22 mouse cellular contexts compared by ENCODE assay signal in the genomic region with DNA sequence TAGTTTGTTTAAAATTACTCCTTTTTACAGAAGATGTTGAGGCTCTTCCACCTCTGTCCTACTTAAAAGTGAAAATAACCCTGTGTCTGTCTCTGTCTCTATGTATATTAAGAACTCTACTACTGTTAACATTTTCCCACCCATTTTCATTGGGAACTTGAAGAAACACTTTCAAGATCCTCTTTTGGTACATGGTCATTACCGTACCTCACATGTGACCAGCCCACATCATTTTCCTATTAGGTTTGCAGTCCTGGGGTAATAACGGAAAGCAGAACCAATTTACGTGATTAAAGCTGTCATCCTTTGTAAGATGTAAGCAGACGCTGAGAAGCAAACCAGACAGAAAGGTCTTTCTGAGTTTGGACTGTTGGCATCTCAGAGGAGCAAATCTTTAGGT. TPM values are rescaled to one million over a fixed set of nuclear protein-coding genes. Genes with fewer than 3 reads are reported as not detected.
DNase-seq lines count a peak whose midpoint lies in the region; ATAC-seq and TF ChIP-seq lines count a peak whose summit lies in the region.
"Had no signal": no experiment of that assay in that cellular context is flagged by ENCODE, and none has a peak within 500 bp of the region (broad histone marks: within the 10 kb centered on the region; RNA-seq: fewer than 3 reads in every experiment).

Gm6377 (plus strand) TSS at position 289 of the 400 bp plus-strand sequence.

- no peak within 1 kb of the TSS for H3K4me2 ChIP-seq in liver, embryonic 11.5 days
- H3K4me2 ChIP-seq in CH12.LX (ENCODE audit: insufficient read depth, low read depth, poor library complexity, severe bottlenecking), result no peak within 1 kb of the TSS; the same call in 1 of the 2 replicates
- H3K4me2 ChIP-seq: forebrain, embryonic 12.5 days; hindbrain, embryonic 12.5 days; kidney, embryonic 15.5 days; limb, embryonic 12.5 days; lung, embryonic 15.5 days; neural tube, embryonic 13.5 days had no signal

- no peaks in the 10 kb centered on the region for H3K27me3 ChIP-seq in liver, adult 2 months (ENCODE audit: control insufficient read depth, insufficient read depth, low read length)
- no peaks in the 10 kb centered on the region for H3K27me3 ChIP-seq in liver, embryonic 11.5 days (replicated peaks; ENCODE audit: control insufficient read depth, insufficient read depth, low read length)
- no peaks in the 10 kb centered on the region for H3K27me3 ChIP-seq in CH12.LX (replicated peaks)
- H3K27me3 ChIP-seq: forebrain, embryonic 12.5 days; hindbrain, embryonic 12.5 days; kidney, embryonic 15.5 days; limb, embryonic 12.5 days; lung, embryonic 15.5 days; neural tube, embryonic 13.5 days had no signal

- peak; percentile 29 for DNase-seq in liver, adult 2 months (ENCODE audit: extremely low read depth, low read depth, low spot score)
- no peak for DNase-seq in liver, embryonic 11.5 days (ENCODE audit: low spot score)
- peak; percentile 64 for DNase-seq in CH12.LX (ENCODE audit: extremely low read depth)
- DNase-seq in naive thymus-derived CD4-positive, alpha-beta T cell, adult 2 months (ENCODE audit: low read depth), result peak; percentile 2
- DNase-seq in thymus, postnatal 4 days, result no peak
- no peak for DNase-seq in adrenal gland, postnatal 10 days
- DNase-seq: adrenal gland, postnatal 36 days; cerebellum, adult 2 months; cerebellum, postnatal 36 days; gastrocnemius, postnatal 14 days; thymus, postnatal 25 days had no signal

- no peaks in the 10 kb centered on the region for H3K9me3 ChIP-seq in liver, embryonic 11.5 days (ENCODE audit: control insufficient read depth, low read length)
- no peaks in the 10 kb centered on the region for H3K9me3 ChIP-seq in CH12.LX (replicated peaks; ENCODE audit: low read length)
- H3K9me3 ChIP-seq: forebrain, embryonic 12.5 days; hindbrain, embryonic 12.5 days; kidney, embryonic 15.5 days; limb, embryonic 12.5 days; lung, embryonic 15.5 days; midbrain, embryonic 10.5 days; neural tube, embryonic 13.5 days had no signal

- no peaks in the 10 kb centered on the region for H3K36me3 ChIP-seq in liver, adult 2 months (ENCODE audit: control insufficient read depth, insufficient read depth, low read length)
- H3K36me3 ChIP-seq in liver, embryonic 11.5 days (ENCODE audit: control insufficient read depth, insufficient read depth, low read length), result no peaks in the 10 kb centered on the region
- H3K36me3 ChIP-seq in CH12.LX (replicated peaks in 1 of 2; ENCODE audit: control insufficient read depth in 1 of 2, insufficient read depth in 1 of 2, low read length in 1 of 2), result no peaks in the 10 kb centered on the region
- H3K36me3 ChIP-seq: forebrain, embryonic 12.5 days; hindbrain, embryonic 12.5 days; kidney, embryonic 15.5 days; limb, embryonic 12.5 days; lung, embryonic 15.5 days; midbrain, embryonic 10.5 days; neural tube, embryonic 13.5 days had no signal

- H3K9ac ChIP-seq in liver, adult 2 months (ENCODE audit: low read depth, low read length), result no peak within 1 kb of the TSS
- no peak within 1 kb of the TSS for H3K9ac ChIP-seq in liver, embryonic 11.5 days (ENCODE audit: low read depth, low read length)
- no peak within 1 kb of the TSS; the same call in 1 of the 2 replicates for H3K9ac ChIP-seq in CH12.LX (ENCODE audit: insufficient read depth, low read depth)
- H3K9ac ChIP-seq: forebrain, embryonic 12.5 days; hindbrain, embryonic 12.5 days; kidney, embryonic 15.5 days; limb, embryonic 12.5 days; liver, embryonic 14.5 days; lung, embryonic 15.5 days; neural tube, embryonic 13.5 days had no signal

- TF ChIP-seq RAD21 in CH12.LX (IDR thresholded peaks at IDR 0.05; ENCODE audit: low read depth, low read length), result no peak

- peak; percentile 61; the same call in 1 of the 2 replicates for TF ChIP-seq EP300 in CH12.LX (IDR thresholded peaks at IDR 0.05; ENCODE audit: low read length)

- no peak within 1 kb of the TSS for H3K4me3 ChIP-seq in liver, adult 2 months (ENCODE audit: insufficient read depth, low read depth, low read length)
- no peak within 1 kb of the TSS for H3K4me3 ChIP-seq in liver, embryonic 11.5 days (ENCODE audit: low read depth, low read length)
- H3K4me3 ChIP-seq in CH12.LX (replicated peaks in 1 of 3; ENCODE audit: low read depth in 2 of 3, low read length in 2 of 3, poor library complexity in 1 of 3), result peak within 1 kb of the TSS in 1 of 3 experiments; percentile 51
- H3K4me3 ChIP-seq: forebrain, embryonic 12.5 days; hindbrain, embryonic 12.5 days; kidney, embryonic 15.5 days; limb, embryonic 12.5 days; lung, embryonic 15.5 days; midbrain, embryonic 10.5 days; neural tube, embryonic 13.5 days had no signal

- no peak within 1 kb of the TSS for H3K27ac ChIP-seq in liver, adult 2 months (replicated peaks; ENCODE audit: insufficient read depth, low read depth, low read length)
- H3K27ac ChIP-seq in liver, embryonic 11.5 days (ENCODE audit: low read depth, low read length), result no peak within 1 kb of the TSS
- no peak within 1 kb of the TSS for H3K27ac ChIP-seq in CH12.LX (ENCODE audit: insufficient read depth, low read depth)
- H3K27ac ChIP-seq: forebrain, embryonic 12.5 days; hindbrain, embryonic 12.5 days; kidney, embryonic 15.5 days; limb, embryonic 12.5 days; liver, embryonic 14.5 days; lung, embryonic 15.5 days; midbrain, embryonic 10.5 days; neural tube, embryonic 13.5 days had no signal

- no peak for ATAC-seq in liver, embryonic 11.5 days (replicated peaks; ENCODE audit: low FRiP score)
- peak; percentile 97 for ATAC-seq in granulocyte monocyte progenitor cell, adult 5-6 weeks (replicated peaks; ENCODE audit: poor library complexity, severe bottlenecking)

- no peaks in the 10 kb centered on the region for H3K4me1 ChIP-seq in liver, adult 2 months (ENCODE audit: control insufficient read depth, insufficient read depth, low read length)
- no peaks in the 10 kb centered on the region for H3K4me1 ChIP-seq in liver, embryonic 11.5 days (replicated peaks; ENCODE audit: control insufficient read depth, insufficient read depth, low read length)
- H3K4me1 ChIP-seq in CH12.LX (ENCODE audit: control insufficient read depth in 1 of 2, insufficient read depth in 2 of 2), result peaks cover 0 to 3% of the 10 kb centered on the region in 2 experiments; a peak in 1 of 4 replicates
- H3K4me1 ChIP-seq: forebrain, embryonic 12.5 days; hindbrain, embryonic 12.5 days; kidney, embryonic 15.5 days; limb, embryonic 12.5 days; lung, embryonic 15.5 days; midbrain, embryonic 10.5 days; neural tube, embryonic 13.5 days had no signal

- TF ChIP-seq CTCF in liver, adult 2 months (IDR thresholded peaks at IDR 0.05; ENCODE audit: low read depth, low read length), result no peak
- no peak for TF ChIP-seq CTCF in CH12.LX (conservative IDR thresholded peaks at IDR 0.05 in 1 of 2, IDR thresholded peaks at IDR 0.05 in 1 of 2; ENCODE audit: low read depth in 2 of 2, low read length in 2 of 2)

- in situ Hi-C loops in CH12.LX (cut with MboI; ENCODE audit: low pct_ligation_motif_present, low pct_unique_long_range_greater_than_20kb, low sequenced_read_pairs), result no loop called here

- no peak for TF ChIP-seq POLR2A in liver, adult 2 months (IDR thresholded peaks at IDR 0.05; ENCODE audit: extremely low read depth, insufficient read depth, low read length)
- TF ChIP-seq POLR2A in CH12.LX (IDR thresholded peaks at IDR 0.05; ENCODE audit: low read depth, low read length), result no peak

- no peaks in the 10 kb centered on the region for H3K79me2 ChIP-seq in liver, adult 2 months (ENCODE audit: control insufficient read depth, insufficient read depth, low read length)
- H3K79me2 ChIP-seq in CH12.LX (replicated peaks; ENCODE audit: control insufficient read depth, extremely low read depth, insufficient read depth, poor library complexity, severe bottlenecking), result no peaks in the 10 kb centered on the region

- dilution Hi-C loops in CH12.LX (cut with MboI; ENCODE audit: extremely low pct_ligation_motif_present, extremely low pct_unique_long_range_greater_than_20kb, low sequenced_read_pairs), result no loop called here

- 85% methylated on average over 4 of the region's 4 CpGs for WGBS in liver, adult 2 months
- 64% methylated on average over 4 of the region's 4 CpGs for WGBS in liver, embryonic 11.5 days

TF ChIP-seq in CH12.LX, 34 proteins besides CTCF, POLR2A, EP300 and RAD21:
- TF ChIP-seq MYC (IDR thresholded peaks at IDR 0.05; ENCODE audit: low read depth, low read length) (no peak), USF2 (conservative IDR thresholded peaks at IDR 0.05; ENCODE audit: low read depth, low read length) (no peak), BHLHE40 (IDR thresholded peaks at IDR 0.05; ENCODE audit: low read depth, low read length) (peak; percentile 89), POLR2AphosphoS2 (IDR thresholded peaks at IDR 0.05; ENCODE audit: low read depth, low read length) (no peak), HCFC1 (IDR thresholded peaks at IDR 0.05; ENCODE audit: low read depth, low read length) (no peak), MAFK (IDR thresholded peaks at IDR 0.05; ENCODE audit: insufficient replicate concordance, low read length) (no peak), JUND (conservative IDR thresholded peaks at IDR 0.05; ENCODE audit: low read depth, low read length) (no peak), ETS1 (conservative IDR thresholded peaks at IDR 0.05; ENCODE audit: low read depth, low read length) (peak; percentile 64), GABPA (IDR thresholded peaks at IDR 0.05; ENCODE audit: insufficient replicate concordance, low read depth, low read length) (no peak), CHD1 (IDR thresholded peaks at IDR 0.05; ENCODE audit: low read depth, low read length) (no peak), MAX (IDR thresholded peaks at IDR 0.05; ENCODE audit: low read length) (no peak), MEF2A (IDR thresholded peaks at IDR 0.05; ENCODE audit: borderline replicate concordance, low read depth, low read length) (0 out of 2 replicates have a peak, but pooled peaks have one; percentile 28), IRF4 (IDR thresholded peaks at IDR 0.05; ENCODE audit: low read depth, low read length) (0 out of 2 replicates have a peak, but pooled peaks have one; percentile 59)
TF ChIP-seq in CH12.LX: peak in this region for 4.

RNA-seq across cellular contexts. Expression of gene Gm6377, which starts in this region (rescaled TPM):
- 1.3 and 1.5 TPM in 2 replicates for total RNA-seq in liver, adult 2 months (2014; rRNA removed)
- polyA plus RNA-seq in liver, adult 2 months (2012; rRNA removed), result 0.05 TPM in 1 of 2 replicates, not detected in the other
- polyA plus RNA-seq in liver, embryonic 11.5 days (2014; fragmentation: Nextera tagmentation; extraction: Ambion mirVana), result 0.21 and 0.30 TPM in 2 replicates
- total RNA-seq in CH12.LX (2012; rRNA removed) (0.34 and 0.46 TPM in 2 replicates), CH12.LX (2014; rRNA removed) (1.2 and 1.8 TPM in 2 replicates)
- polyA plus RNA-seq in CH12.LX (2012; ENCODE audit: insufficient read length, low read depth), result 0.56 and 1.4 TPM in 2 replicates
- total RNA-seq in granulocyte monocyte progenitor cell, adult 5-6 weeks (2014; fragmentation: Nextera tagmentation), result 0.28 TPM in 1 of 2 replicates, not detected in the other
- total RNA-seq in granulocyte monocyte progenitor cell, adult 5-6 weeks (2017), result 0.34 and 0.52 TPM in 2 replicates
- under 1 TPM; 0.51 to 0.54 TPM for total RNA-seq in adrenal gland, postnatal 10 days (2021)
- total RNA-seq: gastrocnemius, postnatal 14 days; layer of hippocampus, postnatal 25 days; left cerebral cortex, postnatal 10 days had no signal
- polyA plus RNA-seq: cerebellum, adult 2 months; forebrain, embryonic 12.5 days; lung, embryonic 15.5 days; neural tube, embryonic 13.5 days had no signal

Comparison
In these comparisons a context has a peak if more than half of its experiments do, and no peak if none do; other contexts are left out.
1. DNase-seq: peak in liver, adult 2 months (single experiment), CH12.LX (single experiment) and naive thymus-derived CD4-positive, alpha-beta T cell, adult 2 months (single experiment); none in liver, embryonic 11.5 days (single experiment), thymus, postnatal 4 days (single experiment) and adrenal gland, postnatal 10 days (single experiment).
2. Peak in ATAC-seq in granulocyte monocyte progenitor cell, adult 5-6 weeks; RNA of the gene not detected or under 1 TPM.